Mouse (Mus musculus) thymus, adult 2 months (tissue): Measurements from ENCODE around the gene Tnfsf8. TPM values are rescaled to one million over a fixed set of nuclear protein-coding genes. Genes with fewer than 3 reads are reported as not detected.

Experiments used
- DNase-seq: peaks from one replicate; pipeline ENCODE4 v3.0.0; 2021
- H3K27ac ChIP-seq: fragments of 200-500 bp; 2 replicates; pipeline ENCODE4 v1.5.1; 2012; ENCODE audit warnings: low read length, control low read depth; ENCODE audit not compliant: control insufficient read depth, insufficient read depth
- H3K27me3 ChIP-seq: fragments of 200-500 bp; 2 replicates; pipeline ENCODE4 v1.6.1; 2012; ENCODE audit warnings: mild to moderate bottlenecking, low read length, moderate library complexity, mixed read lengths; ENCODE audit not compliant: control insufficient read depth, insufficient read depth
- H3K36me3 ChIP-seq: fragments of 200-500 bp; 2 replicates; pipeline ENCODE4 v1.6.1; 2012; ENCODE audit warnings: mild to moderate bottlenecking, low read length, moderate library complexity; ENCODE audit not compliant: control insufficient read depth, insufficient read depth
- H3K4me1 ChIP-seq: fragments of 200-500 bp; replicated peaks from 2 replicates; pipeline ENCODE4 v1.6.1; 2012; ENCODE audit warnings: low read length; ENCODE audit not compliant: control insufficient read depth, insufficient read depth
- H3K4me3 ChIP-seq: fragments of 200-500 bp; 2 replicates; pipeline ENCODE4 v1.5.1; 2012; ENCODE audit warnings: mild to moderate bottlenecking, low read length, control low read depth, moderate library complexity; ENCODE audit not compliant: control insufficient read depth, insufficient read depth
- CTCF ChIP-seq: fragments of 200-500 bp; IDR thresholded peaks from 2 replicates; pipeline ENCODE4 v1.5.1; 2012; ENCODE audit warnings: mild to moderate bottlenecking, control low read depth, low read length, moderate library complexity, borderline replicate concordance; ENCODE audit not compliant: control insufficient read depth, poor library complexity, insufficient read depth; ENCODE audit errors: extremely low read depth
- POLR2A ChIP-seq: fragments of 200-500 bp; IDR thresholded peaks from 2 replicates; pipeline ENCODE4 v1.6.1; 2012; ENCODE audit warnings: mild to moderate bottlenecking, low read length, control low read depth, moderate library complexity; ENCODE audit not compliant: control insufficient read depth, poor library complexity, insufficient read depth; ENCODE audit errors: extremely low read depth
- WGBS: fragments of 180-500 bp; shearing (Covaris S2); methylation state at CpG from one replicate; pipeline ENCODE4 v1.1.7; 2018; 5-methylcytosine and 5-hydroxymethylcytosine counted together
- polyA plus RNA-seq: library from polyadenylated mRNA; depleted of rRNA; stranded (reverse); fragments of >200 nt; gene quantifications from 2 replicates; pipeline ENCODE4 v1.2.3, GENCODE M21; 2012; rRNA removed

The Tnfsf8 gene
- polyA plus RNA-seq = 0.91 and 1.3 TPM in 2 replicates

- Histone ChIP-seq H3K4me3 (peak within 1 kb of the TSS; percentile 17), H3K27me3 (no peaks in the 10 kb centered on the region), H3K4me1 (peaks cover 29% of the 10 kb centered on the region), H3K36me3 (no peaks in the 10 kb centered on the region), H3K27ac (peak within 1 kb of the TSS; percentile 72)
- 8% methylated on average over 19 of the region's 19 CpGs for WGBS
- DNase-seq = peak; percentile 62
- TF ChIP-seq POLR2A (no peak), CTCF (no peak)
Observed at GRCm38 (mm10) chr4:63860688-63861540, at the start of gene Tnfsf8. Gene Tnfsf8, minus strand, starts transcription at chr4:63861347.

- no peaks in the 10 kb centered on the region; the same call in 1 of the 2 replicates for H3K27me3 ChIP-seq
- H3K4me1 ChIP-seq = no peaks in the 10 kb centered on the region
- no peak overlapping the region for H3K4me3 ChIP-seq
- no peak overlapping the region for H3K27ac ChIP-seq
- no peaks in the 10 kb centered on the region for H3K36me3 ChIP-seq
- DNase-seq = no peak
- WGBS = 95% methylated on average over 1 of the region's 1 CpGs
- no peak for TF ChIP-seq CTCF
- no peak for TF ChIP-seq POLR2A
Observed at GRCm38 (mm10) chr4:63908511-63908910, 47.4 kb upstream of the Tnfsf8 start.

DNA sequence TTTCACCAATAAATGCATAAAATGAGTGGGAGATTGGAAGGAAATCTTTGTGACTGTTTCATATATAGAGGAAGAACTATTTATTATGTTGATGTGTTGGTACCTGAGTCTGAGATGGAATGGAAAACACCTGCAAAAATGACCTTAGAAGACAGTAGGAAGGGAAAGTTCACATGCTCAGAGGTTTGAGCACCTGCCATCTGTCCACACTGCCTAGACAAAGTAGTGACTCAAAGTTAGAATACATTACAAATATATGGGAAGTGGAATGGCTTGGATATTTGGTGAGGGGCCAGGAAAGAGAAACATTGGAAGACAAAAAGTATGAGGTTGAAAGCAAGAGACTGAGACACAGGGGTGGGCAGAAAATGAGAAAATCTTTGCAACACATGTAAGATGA, 46.3 kb upstream of the Tnfsf8 start:
- no peaks in the 10 kb centered on the region for H3K27me3 ChIP-seq
- H3K4me3 ChIP-seq = no peak overlapping the region
- no peak for DNase-seq
- no peaks in the 10 kb centered on the region for H3K36me3 ChIP-seq
- no peak overlapping the region for H3K27ac ChIP-seq
- TF ChIP-seq CTCF (no peak), POLR2A (no peak)
- no peaks in the 10 kb centered on the region for H3K4me1 ChIP-seq

DNA sequence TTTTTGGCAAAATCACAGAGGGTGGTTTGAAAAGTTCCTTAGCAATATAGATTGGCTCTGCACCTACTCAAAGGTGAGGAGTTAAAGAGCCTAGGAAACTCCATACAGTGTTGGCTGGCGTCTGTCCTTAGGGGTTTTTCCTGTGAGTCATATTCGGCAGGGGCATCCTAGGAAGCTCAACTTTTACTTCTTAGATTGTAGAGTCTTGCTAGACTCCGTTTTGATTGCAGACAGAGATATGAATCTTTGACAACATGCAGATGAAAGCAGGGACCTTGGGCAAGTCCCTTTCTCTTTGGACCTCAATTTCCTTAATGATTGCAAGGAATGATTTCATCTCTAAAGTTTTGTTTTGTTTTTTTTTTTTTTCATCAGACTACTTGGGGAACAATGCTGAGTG, 44.9 kb upstream of the Tnfsf8 start:
- TF ChIP-seq POLR2A (no peak), CTCF (no peak)
- Histone ChIP-seq H3K36me3 (no peaks in the 10 kb centered on the region), H3K27me3 (no peaks in the 10 kb centered on the region), H3K4me1 (no peaks in the 10 kb centered on the region), H3K27ac (no peak overlapping the region), H3K4me3 (no peak overlapping the region)
- WGBS = 68% methylated on average over 3 of the region's 3 CpGs
- DNase-seq = no peak

DNA sequence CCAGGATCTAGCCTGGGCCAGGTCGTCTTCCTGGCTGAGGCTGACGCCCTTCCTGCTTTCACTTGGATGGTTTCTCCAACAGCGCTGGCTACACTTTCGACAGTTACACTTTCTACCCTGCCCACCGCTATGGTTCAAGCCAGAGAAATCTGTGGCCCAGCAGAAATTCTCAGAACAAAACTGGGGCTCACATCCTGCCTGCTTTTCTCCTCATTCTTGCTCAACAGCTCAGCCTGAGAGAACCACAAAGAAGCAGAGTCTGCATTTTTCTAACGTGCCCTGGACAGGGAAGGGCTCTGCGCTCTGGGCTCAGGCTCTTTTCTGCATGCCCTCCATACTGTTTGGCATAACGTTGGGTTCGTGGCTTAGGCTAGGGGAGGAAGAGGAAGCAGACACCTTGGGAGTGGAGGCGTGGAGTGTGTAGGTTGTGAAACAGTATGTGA, 38.0 kb upstream of the Tnfsf8 start:
- TF ChIP-seq CTCF = no peak
- no peak for TF ChIP-seq POLR2A
- H3K27me3 ChIP-seq = no peaks in the 10 kb centered on the region
- WGBS = 12% methylated on average over 10 of the region's 10 CpGs
- H3K4me3 ChIP-seq = no peak overlapping the region
- no peak overlapping the region for H3K27ac ChIP-seq
- DNase-seq = no peak
- no peaks in the 10 kb centered on the region for H3K36me3 ChIP-seq
- H3K4me1 ChIP-seq = peaks cover 4% of the 10 kb centered on the region; the same call in 1 of the 2 replicates

GRCm38 (mm10) chr4:63897152-63897551, 36.0 kb upstream of the Tnfsf8 start:
- Histone ChIP-seq H3K4me3 (no peak overlapping the region), H3K27me3 (no peaks in the 10 kb centered on the region), H3K36me3 (no peaks in the 10 kb centered on the region), H3K27ac (no peak overlapping the region), H3K4me1 (peaks cover 4% of the 10 kb centered on the region; the same call in 1 of the 2 replicates)
- TF ChIP-seq POLR2A (no peak), CTCF (no peak)
- no peak for DNase-seq

- Histone ChIP-seq H3K27ac (no peak overlapping the region), H3K36me3 (no peaks in the 10 kb centered on the region), H3K4me3 (no peak overlapping the region), H3K4me1 (no peaks in the 10 kb centered on the region), H3K27me3 (no peaks in the 10 kb centered on the region)
- DNase-seq = no peak
- TF ChIP-seq POLR2A (no peak), CTCF (no peak)
- WGBS = 15% methylated on average over 2 of the region's 2 CpGs
Observed at GRCm38 (mm10) chr4:63886156-63886555, 25.0 kb upstream of the Tnfsf8 start.

DNA sequence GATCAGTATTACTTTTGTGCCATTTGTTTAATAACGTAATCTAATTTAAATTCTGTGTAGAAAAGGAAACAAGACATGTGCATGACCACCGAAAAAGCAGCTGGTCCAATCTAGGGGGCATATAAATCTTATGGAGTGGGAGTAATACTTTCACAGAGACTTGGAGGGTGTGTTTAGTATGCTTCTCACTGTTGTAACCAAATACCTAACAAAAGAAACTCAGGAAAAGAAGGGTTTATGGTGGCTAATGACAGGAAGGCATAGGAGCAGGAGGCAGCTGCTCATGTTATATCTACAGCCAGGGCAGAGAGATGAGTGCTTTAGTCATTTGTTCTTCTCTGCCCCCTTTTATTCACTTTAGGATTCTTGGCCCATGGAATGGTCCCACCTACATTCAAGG, 15.6 kb upstream of the Tnfsf8 start:
- 93% methylated on average over 2 of the region's 2 CpGs for WGBS

More for the DNA sequence above, 15.6 kb upstream of the Tnfsf8 start:
- Histone ChIP-seq H3K4me1 (no peaks in the 10 kb centered on the region), H3K4me3 (no peak overlapping the region), H3K27ac (no peak overlapping the region), H3K36me3 (no peaks in the 10 kb centered on the region), H3K27me3 (no peaks in the 10 kb centered on the region)
- no peak for DNase-seq
- TF ChIP-seq CTCF = no peak
- TF ChIP-seq POLR2A = no peak
